Mouse (Mus musculus) neural tube, embryonic 15.5 days (tissue): ENCODE data around the gene Cfap73. TPM values are rescaled to one million over a fixed set of nuclear protein-coding genes. Genes with fewer than 3 reads are reported as not detected.
A peak's percentile ranks its signal among the peaks of the same experiment; 100 is the strongest.

Experiments
- ATAC-seq: fragments of 200-750 bp; cut with Nextera tagmentation; 2 replicates; pipeline ENCODE4 v1.8.0; 2017; ENCODE audit warnings: mild to moderate bottlenecking, moderate TSS enrichment, moderate library complexity; ENCODE audit not compliant: low FRiP score
- H3K27ac ChIP-seq: fragments of 300-500 bp; sonication (generic); replicated peaks from 2 replicates; pipeline ENCODE4 v1.5.1; 2015; ENCODE audit warnings: mild to moderate bottlenecking, inconsistent platforms
- H3K27me3 ChIP-seq: fragments of 300-500 bp; sonication (generic); replicated peaks from 2 replicates; pipeline ENCODE4 v1.6.1; 2015; ENCODE audit warnings: inconsistent platforms
- H3K36me3 ChIP-seq: fragments of 300-500 bp; sonication (generic); 2 replicates; pipeline ENCODE4 v1.6.1; 2015; ENCODE audit warnings: inconsistent platforms
- H3K4me1 ChIP-seq: fragments of 300-500 bp; sonication (generic); 2 replicates; pipeline ENCODE4 v1.6.1; 2015; ENCODE audit warnings: inconsistent platforms
- H3K4me2 ChIP-seq: fragments of 300-500 bp; sonication (generic); 2 replicates; pipeline ENCODE4 v1.6.1; 2015; ENCODE audit warnings: inconsistent platforms, mild to moderate bottlenecking, moderate library complexity
- H3K4me3 ChIP-seq: fragments of 300-500 bp; sonication (generic); replicated peaks from 2 replicates; pipeline ENCODE4 v1.5.1; 2015; ENCODE audit warnings: mild to moderate bottlenecking, inconsistent platforms
- H3K9ac ChIP-seq: fragments of 300-500 bp; sonication (generic); replicated peaks from 2 replicates; pipeline ENCODE4 v1.6.1; 2015; ENCODE audit warnings: mild to moderate bottlenecking, inconsistent platforms
- H3K9me3 ChIP-seq: fragments of 300-500 bp; sonication (generic); replicated peaks from 2 replicates; pipeline ENCODE4 v1.6.1; 2016; ENCODE audit warnings: inconsistent platforms
- WGBS: fragments of 180-500 bp; shearing (Covaris S2); methylation state at CpG from one replicate; pipeline ENCODE4 v1.1.7; 2015; ENCODE audit warnings: mixed read lengths; 5-methylcytosine and 5-hydroxymethylcytosine counted together
- polyA plus RNA-seq: library from polyadenylated mRNA; unstranded; fragments of >200 nt; fragmentation: Nextera tagmentation; extraction: Ambion mirVana; gene quantifications from 2 replicates; pipeline ENCODE4 v1.2.1, GENCODE M21; 2015

The Cfap73 gene
- polyA plus RNA-seq, 1 experiment from 2014 or later, result 0.33 TPM

DNA sequence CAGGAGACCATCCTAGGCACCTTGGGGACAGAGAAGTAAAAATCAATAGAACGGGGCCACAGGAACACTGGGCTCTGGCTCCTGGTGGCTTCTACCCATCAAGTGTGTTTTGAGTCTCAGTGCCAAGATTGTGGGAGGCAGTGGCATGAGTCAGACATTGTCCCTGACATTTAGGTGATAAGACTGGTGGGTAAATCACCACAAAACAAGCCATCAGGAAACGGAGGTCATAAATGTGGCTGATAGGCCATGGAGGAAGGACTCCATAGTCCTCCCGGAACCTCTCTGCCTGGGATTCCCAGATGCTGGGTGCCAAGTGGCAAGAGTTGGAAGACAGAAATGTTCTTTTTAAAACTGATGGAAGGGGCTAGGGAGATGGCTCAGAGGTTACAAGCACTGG, 10.2 kb upstream of the Cfap73 start:
- Histone ChIP-seq H3K4me2 (no peak overlapping the region), H3K4me1 (peaks cover 12% of the 10 kb centered on the region), H3K27me3 (peaks cover 33% of the 10 kb centered on the region), H3K9ac (no peak overlapping the region), H3K36me3 (no peaks in the 10 kb centered on the region), H3K4me3 (no peak overlapping the region), H3K9me3 (no peaks in the 10 kb centered on the region), H3K27ac (no peak overlapping the region)
- WGBS, result 76% methylated on average over 3 of the region's 3 CpGs
- no peak for ATAC-seq

DNA sequence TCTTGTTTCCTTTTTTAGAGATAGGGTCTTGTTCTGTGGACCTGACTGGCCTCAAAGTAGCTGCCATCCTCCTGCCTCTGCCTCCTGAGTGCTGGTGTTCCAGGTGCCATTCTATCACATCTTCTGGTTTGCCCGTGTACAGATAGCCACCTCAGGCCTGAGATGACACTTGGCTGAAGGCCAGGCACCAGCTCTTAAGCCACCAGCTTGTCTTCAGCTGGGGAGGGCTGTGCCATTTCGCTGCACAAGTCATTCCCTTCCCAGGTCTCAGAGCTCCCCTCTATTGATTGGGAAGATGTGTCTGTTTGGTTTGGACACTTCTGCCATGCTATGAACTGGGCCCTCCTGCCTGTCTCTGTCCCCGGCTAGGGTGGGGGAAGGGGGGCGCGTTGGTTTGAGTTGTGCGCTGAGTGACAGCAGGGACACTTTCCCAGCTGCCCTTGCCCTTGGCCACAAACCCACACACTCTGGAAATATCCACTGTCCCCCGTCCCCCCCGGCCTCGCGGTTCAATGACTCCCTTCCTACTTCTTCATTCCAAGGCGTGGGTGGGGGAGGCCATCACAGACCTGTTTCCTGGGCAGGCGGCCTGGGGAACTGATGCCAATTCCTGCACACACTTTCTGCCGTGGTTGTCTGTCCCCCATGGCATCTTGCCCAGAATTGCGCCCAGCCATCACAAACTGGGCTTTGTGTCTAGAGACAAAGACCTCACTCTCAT, 9.5 kb upstream of the Cfap73 start:
- Histone ChIP-seq H3K36me3 (no peaks in the 10 kb centered on the region), H3K4me3 (no peak overlapping the region), H3K4me1 (peaks cover 5% of the 10 kb centered on the region), H3K4me2 (no peak overlapping the region), H3K27ac (no peak overlapping the region), H3K9ac (no peak overlapping the region), H3K27me3 (peaks cover 26% of the 10 kb centered on the region), H3K9me3 (no peaks in the 10 kb centered on the region)
- 67% methylated on average over 14 of the region's 14 CpGs for WGBS
- no peak for ATAC-seq

DNA sequence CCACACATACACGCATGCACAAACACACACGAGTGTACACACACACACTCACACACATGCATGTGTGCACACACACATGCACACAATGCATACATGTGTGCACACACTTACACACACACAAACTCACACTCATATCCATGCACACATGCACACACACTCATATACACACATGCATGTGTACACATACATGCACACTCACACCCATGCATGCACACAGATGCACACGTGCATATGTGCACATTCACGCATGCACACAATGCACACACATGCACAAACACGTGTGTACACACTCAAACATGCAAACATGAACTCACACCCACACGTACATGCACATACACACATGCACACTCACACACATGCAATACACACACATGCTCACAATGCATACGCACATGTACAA, 6.1 kb upstream of the Cfap73 start:
- 90% methylated on average over 7 of the region's 7 CpGs for WGBS
- H3K4me3 ChIP-seq, result no peak overlapping the region

DNA sequence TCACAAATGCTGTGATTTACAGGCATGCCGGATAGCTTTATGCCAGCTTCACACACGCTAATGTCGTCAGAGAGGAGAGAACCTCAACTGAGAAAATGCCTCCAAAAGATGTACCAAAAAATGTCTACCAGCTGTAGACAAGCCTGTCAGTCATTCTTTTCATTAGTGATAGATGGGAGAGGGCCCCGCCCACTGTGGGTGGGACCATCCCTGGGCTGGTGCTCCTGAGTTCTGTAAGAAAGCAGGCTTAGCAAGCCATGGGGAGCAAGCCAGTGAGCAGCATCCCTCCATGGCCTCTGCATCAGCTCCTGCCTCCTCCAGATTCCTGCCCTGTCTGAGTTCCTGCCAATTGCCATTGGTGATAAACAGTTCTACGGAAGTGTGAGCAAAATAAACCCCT, 1.6 kb upstream of the Cfap73 start:
- no peaks in the 10 kb centered on the region for H3K36me3 ChIP-seq
- ATAC-seq, result no peak
- peaks cover 2% of the 10 kb centered on the region; the same call in 1 of the 2 replicates for H3K27me3 ChIP-seq
- no peak overlapping the region for H3K4me3 ChIP-seq
- no peaks in the 10 kb centered on the region for H3K9me3 ChIP-seq
- WGBS, result 86% methylated on average over 5 of the region's 5 CpGs
- no peak overlapping the region for H3K27ac ChIP-seq
- no peak overlapping the region for H3K4me2 ChIP-seq
- peaks cover 9% of the 10 kb centered on the region for H3K4me1 ChIP-seq
- no peak overlapping the region for H3K9ac ChIP-seq

More for the DNA sequence above, 6.1 kb upstream of the Cfap73 start:
- H3K9me3 ChIP-seq, result no peaks in the 10 kb centered on the region
- no peaks in the 10 kb centered on the region for H3K36me3 ChIP-seq
- no peak overlapping the region for H3K27ac ChIP-seq
- no peak for ATAC-seq
- H3K9ac ChIP-seq, result no peak overlapping the region
- H3K4me1 ChIP-seq, result no peaks in the 10 kb centered on the region
- H3K4me2 ChIP-seq, result no peak overlapping the region
- 0 out of 2 replicates have a peak, but pooled peaks cover 4% of the 10 kb centered on the region for H3K27me3 ChIP-seq

DNA sequence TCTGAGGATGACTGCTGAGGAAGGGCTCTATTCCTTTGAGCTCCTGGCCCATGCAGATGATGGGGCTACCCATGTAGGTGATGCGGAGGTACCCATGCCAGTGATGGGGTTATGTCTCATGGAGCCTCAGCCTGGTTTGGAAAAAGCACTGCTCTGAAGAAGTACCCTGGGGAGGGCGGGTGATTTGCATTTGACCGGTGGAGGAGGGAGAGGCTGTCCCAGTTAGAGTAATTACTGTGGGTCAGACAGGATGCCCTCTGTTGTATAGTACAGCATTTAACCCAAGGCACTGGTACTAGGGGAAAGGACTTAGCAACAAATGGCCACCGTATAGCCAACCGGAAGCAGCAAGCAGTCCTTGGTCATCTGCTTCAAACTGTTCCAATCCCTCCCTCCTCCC, 825 bp upstream of the Cfap73 start:
- no peaks in the 10 kb centered on the region for H3K36me3 ChIP-seq
- H3K4me1 ChIP-seq, result peaks cover 9% of the 10 kb centered on the region
- ATAC-seq, result no peak
- H3K27ac ChIP-seq, result no peak overlapping the region
- no peak overlapping the region for H3K4me3 ChIP-seq
- no peak overlapping the region for H3K4me2 ChIP-seq
- no peak overlapping the region for H3K9ac ChIP-seq
- 34% methylated on average over 5 of the region's 5 CpGs for WGBS
- peaks cover 10% of the 10 kb centered on the region for H3K27me3 ChIP-seq
- H3K9me3 ChIP-seq, result no peaks in the 10 kb centered on the region

DNA sequence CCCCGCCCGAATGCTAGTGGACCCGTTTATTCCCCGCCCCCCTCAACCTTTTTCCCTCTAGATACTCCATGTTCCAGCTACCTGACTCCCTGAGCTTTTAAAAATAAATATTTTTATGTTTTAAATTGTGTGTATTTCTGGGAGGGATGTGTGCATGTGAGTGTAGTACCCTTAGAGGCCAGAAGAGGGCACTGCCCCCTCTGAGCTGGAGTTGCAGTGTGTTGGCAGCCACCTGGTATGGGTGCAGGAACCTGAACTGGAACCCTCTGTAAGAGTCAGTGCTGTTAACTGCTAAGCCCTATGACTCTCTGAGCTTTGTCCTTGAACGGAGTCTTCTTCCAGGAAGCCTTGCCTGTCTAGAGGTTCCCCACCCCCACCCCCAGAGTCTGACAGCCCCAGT, 2.1 kb downstream of the Cfap73 start:
- Histone ChIP-seq H3K9me3 (no peaks in the 10 kb centered on the region), H3K4me1 (peaks cover 9% of the 10 kb centered on the region), H3K9ac (no peak overlapping the region), H3K36me3 (peaks cover 8% of the 10 kb centered on the region), H3K4me3 (no peak overlapping the region), H3K4me2 (no peak overlapping the region), H3K27ac (no peak overlapping the region), H3K27me3 (peaks cover 13% of the 10 kb centered on the region)
- no peak for ATAC-seq
- 90% methylated on average over 5 of the region's 5 CpGs for WGBS

DNA sequence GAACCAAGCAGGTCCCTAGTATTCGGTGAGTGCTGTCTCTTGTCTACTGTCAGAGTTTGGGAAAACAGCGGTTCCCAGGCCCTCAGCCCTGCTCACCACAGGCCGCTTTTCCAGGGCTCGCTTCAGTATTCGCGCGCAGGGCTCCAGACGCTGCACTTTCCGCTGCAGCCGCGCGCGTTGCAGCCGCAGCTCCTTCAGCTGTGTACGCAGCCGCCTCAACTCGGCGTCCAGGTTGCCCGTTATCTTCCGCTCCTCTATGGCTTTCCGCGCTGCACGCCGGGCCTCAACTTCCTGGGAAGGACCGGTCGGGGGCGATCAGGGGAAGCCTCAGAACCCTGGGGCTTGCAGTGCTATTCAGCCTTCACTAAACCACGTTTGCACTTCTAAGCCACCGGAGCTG, 2.9 kb downstream of the Cfap73 start:
- Histone ChIP-seq H3K4me3 (peak overlapping the region; percentile 24), H3K9ac (no peak overlapping the region), H3K36me3 (peaks cover 13% of the 10 kb centered on the region), H3K9me3 (no peaks in the 10 kb centered on the region), H3K4me1 (peaks cover 9% of the 10 kb centered on the region), H3K4me2 (peak overlapping the region; percentile 52), H3K27ac (no peak overlapping the region), H3K27me3 (peaks cover 13% of the 10 kb centered on the region)
- ATAC-seq, result no peak
- 10% methylated on average over 29 of the region's 29 CpGs for WGBS

DNA sequence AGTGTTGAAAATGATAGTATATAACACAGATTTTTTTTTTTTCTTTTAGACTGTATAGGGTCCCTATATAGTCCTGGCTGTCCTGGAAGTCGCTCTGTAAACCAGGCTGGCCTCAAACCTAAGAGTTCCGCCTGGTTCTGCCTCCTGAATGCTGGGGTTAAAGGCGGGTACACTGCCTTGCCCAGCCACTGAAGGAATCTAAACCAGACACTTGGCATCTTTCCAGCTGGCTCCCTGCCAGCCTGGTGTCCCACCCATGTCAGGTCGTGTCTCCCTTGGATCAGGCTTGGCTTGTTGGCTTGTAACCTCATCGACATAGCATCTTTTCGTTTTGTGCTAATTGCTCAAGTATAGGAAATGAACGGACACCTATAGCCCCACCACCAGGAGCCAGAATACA, 5.4 kb downstream of the Cfap73 start:
- Histone ChIP-seq H3K9ac (no peak overlapping the region), H3K27ac (no peak overlapping the region), H3K4me3 (no peak overlapping the region), H3K9me3 (no peaks in the 10 kb centered on the region), H3K27me3 (peaks cover 13% of the 10 kb centered on the region), H3K4me2 (no peak overlapping the region), H3K4me1 (peaks cover 9% of the 10 kb centered on the region), H3K36me3 (peaks cover 31% of the 10 kb centered on the region)
- ATAC-seq, result no peak
- 59% methylated on average over 7 of the region's 7 CpGs for WGBS

DNA sequence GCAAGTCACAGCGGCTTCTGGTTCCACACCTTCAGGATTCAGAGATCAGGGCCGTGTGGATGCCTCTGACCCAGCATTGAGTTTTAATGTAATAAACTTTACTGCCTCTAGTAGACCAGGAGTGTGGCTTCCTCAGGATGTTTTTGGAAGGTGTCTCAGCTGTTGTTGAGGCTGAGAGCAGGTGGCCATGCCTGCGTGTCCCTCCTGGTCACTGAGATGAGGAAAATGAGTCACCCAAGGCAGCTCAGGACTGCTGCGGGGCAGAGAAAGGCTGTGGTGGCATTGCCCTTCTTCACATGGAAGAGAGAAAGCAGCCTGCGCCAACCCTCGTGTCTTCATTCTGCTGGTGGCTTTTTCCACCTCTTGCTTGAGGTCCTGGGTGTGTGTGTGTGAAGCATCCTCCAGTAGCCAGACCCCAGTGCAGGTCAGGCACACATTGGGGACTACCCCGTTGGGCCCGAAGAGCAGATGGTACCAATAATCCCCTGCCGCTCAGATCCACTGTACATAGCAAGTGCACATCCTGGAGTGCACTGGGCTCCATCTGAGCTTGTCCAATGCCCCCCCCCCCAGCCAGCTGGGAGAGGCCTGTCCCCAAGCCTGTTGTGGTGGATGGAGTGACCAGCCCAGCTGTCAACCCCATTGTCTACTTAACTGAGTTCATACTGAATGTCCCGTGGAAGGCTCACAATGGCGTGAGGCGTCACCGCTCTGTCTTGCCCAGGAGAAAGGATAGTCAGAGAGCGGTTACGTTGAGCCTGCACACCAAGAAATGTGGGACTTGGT, 6.3 kb downstream of the Cfap73 start:
- Histone ChIP-seq H3K27me3 (peaks cover 13% of the 10 kb centered on the region), H3K9ac (no peak overlapping the region), H3K9me3 (no peaks in the 10 kb centered on the region), H3K36me3 (peaks cover 36% of the 10 kb centered on the region), H3K4me3 (no peak overlapping the region), H3K4me2 (no peak overlapping the region), H3K27ac (no peak overlapping the region), H3K4me1 (peaks cover 10% of the 10 kb centered on the region)
- no peak for ATAC-seq
- WGBS, result 81% methylated on average over 15 of the region's 15 CpGs

DNA sequence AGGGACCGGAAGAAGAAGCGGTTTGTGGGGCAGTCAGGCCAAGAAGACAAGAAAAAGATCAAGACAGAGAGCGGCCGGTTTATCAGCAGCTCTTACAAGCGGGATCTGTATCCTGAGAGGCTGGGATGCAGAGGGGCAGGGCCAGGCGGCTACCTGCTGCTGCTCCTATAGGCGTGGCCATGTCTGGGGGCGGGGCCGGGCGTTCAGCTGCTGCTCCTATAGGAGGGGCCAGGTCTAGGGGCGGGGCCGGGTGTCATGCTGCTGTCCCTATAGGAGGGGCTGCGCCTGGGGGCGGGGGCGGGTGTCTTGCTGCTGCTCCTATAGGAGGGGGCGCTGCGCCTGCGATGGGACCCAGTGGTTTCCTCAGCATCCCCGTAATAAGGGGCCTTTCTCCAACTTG, 7.6 kb downstream of the Cfap73 start:
- H3K27ac ChIP-seq, result no peak overlapping the region
- H3K36me3 ChIP-seq, result peaks cover 41% of the 10 kb centered on the region
- H3K9ac ChIP-seq, result no peak overlapping the region
- H3K4me3 ChIP-seq, result no peak overlapping the region
- 33% methylated on average over 18 of the region's 19 CpGs for WGBS
- H3K27me3 ChIP-seq, result peaks cover 13% of the 10 kb centered on the region
- no peak overlapping the region for H3K4me2 ChIP-seq
- H3K4me1 ChIP-seq, result peaks cover 16% of the 10 kb centered on the region
- no peaks in the 10 kb centered on the region for H3K9me3 ChIP-seq
- no peak for ATAC-seq

DNA sequence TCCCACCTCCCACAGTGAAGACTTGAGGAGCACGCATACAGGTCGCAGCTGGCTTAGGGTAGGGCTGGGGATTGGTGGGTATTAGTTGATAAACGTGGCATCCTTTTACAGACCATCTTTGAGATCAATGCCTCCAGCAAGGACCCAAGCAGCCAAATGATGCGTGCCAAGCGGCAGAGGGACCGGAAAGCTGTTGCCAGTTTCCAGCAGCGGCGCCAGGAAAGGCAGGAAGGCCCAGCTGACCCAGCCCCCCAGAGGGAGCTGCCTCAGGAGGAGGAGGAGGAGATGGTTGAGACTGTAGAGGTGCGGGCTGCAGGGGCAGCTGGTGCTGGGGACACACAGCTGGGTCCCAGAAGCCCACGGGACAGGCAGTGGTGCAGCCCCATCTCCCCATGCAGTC, 9.6 kb downstream of the Cfap73 start:
- Histone ChIP-seq H3K27ac (no peak overlapping the region), H3K36me3 (peaks cover 60% of the 10 kb centered on the region)

DNA sequence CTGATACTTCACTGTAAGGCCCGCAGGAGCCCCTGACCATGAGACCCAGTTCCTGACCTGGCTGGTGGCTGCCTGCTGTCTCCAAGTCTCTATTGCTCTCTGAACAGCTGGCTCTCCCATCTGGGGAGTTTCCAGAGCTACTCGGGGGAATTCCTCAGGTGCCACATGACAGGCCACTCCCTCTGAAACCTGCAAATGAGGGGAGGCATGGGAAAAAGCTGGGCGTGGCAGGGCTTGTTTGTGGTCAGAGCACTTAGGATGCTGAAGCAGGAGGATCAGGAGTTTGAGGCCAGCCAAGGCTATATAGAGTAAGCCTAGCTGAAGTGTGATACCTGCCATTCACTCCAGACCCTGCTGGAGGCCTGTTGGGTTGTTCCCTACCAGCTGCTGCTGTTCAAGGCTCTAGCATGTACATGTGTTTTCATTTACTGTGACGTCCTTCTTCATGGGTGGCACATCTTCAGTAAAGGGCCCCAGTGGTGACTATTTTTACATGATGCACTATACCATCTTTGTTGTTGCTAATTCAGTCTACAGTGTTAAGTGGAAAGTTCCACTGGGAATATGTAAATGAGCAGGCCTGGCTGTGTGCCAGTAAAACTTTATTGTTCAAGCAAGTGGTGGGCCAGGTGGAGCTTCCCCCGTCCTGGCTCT, 11.7 kb downstream of the Cfap73 start:
- 65% methylated on average over 5 of the region's 5 CpGs for WGBS
- H3K27ac ChIP-seq, result no peak overlapping the region
- H3K4me3 ChIP-seq, result no peak overlapping the region
- peaks cover 9% of the 10 kb centered on the region for H3K4me1 ChIP-seq
- no peak overlapping the region for H3K9ac ChIP-seq
- no peak overlapping the region for H3K4me2 ChIP-seq
- no peaks in the 10 kb centered on the region for H3K27me3 ChIP-seq
- no peak for ATAC-seq
- H3K36me3 ChIP-seq, result peaks cover 78% of the 10 kb centered on the region
- no peaks in the 10 kb centered on the region for H3K9me3 ChIP-seq

More for the DNA sequence above, 9.6 kb downstream of the Cfap73 start:
- Histone ChIP-seq H3K4me3 (no peak overlapping the region), H3K9ac (no peak overlapping the region), H3K4me2 (no peak overlapping the region), H3K4me1 (peaks cover 9% of the 10 kb centered on the region), H3K27me3 (no peaks in the 10 kb centered on the region), H3K9me3 (no peaks in the 10 kb centered on the region)
- WGBS, result 91% methylated on average over 10 of the region's 10 CpGs
- no peak for ATAC-seq
